ENCODE assay signal across 8 mouse cellular contexts in genomic region chr7:109671581-109672471, GRCm38 (mm10). TPM values are rescaled to one million over a fixed set of nuclear protein-coding genes. Genes with fewer than 3 reads are reported as not detected.
DNase-seq lines count a peak whose midpoint lies in the region; ATAC-seq lines count a peak whose summit lies in the region.

No protein-coding gene starts in this region.

- no peak for ATAC-seq in erythroblast, adult 5-6 weeks (replicated peaks; ENCODE audit: low FRiP score, poor library complexity, severe bottlenecking)
- ATAC-seq in embryonic facial prominence, embryonic 14.5 days (ENCODE audit: low read depth), result peak; percentile 95
- peak; percentile 97 for ATAC-seq in limb, embryonic 11.5 days (ENCODE audit: insufficient number of reproducible peaks, low FRiP score, low TSS enrichment, low read depth)
- peak; percentile 96 for ATAC-seq in midbrain, embryonic 12.5 days (ENCODE audit: low FRiP score, low read depth)

- H3K27ac ChIP-seq in embryonic facial prominence, embryonic 14.5 days (replicated peaks; ENCODE audit: low read depth, low read length), result peak overlapping the region; percentile 98
- peak overlapping the region; percentile 99 for H3K27ac ChIP-seq in limb, embryonic 11.5 days (replicated peaks; ENCODE audit: low read depth, low read length)
- peak overlapping the region; percentile 75 for H3K27ac ChIP-seq in midbrain, embryonic 12.5 days (replicated peaks)

- peaks cover 25% of the 10 kb centered on the region for H3K27me3 ChIP-seq in erythroblast, embryonic 14.5 days (ENCODE audit: control insufficient read depth)
- no peaks in the 10 kb centered on the region for H3K27me3 ChIP-seq in embryonic facial prominence, embryonic 14.5 days (replicated peaks; ENCODE audit: control insufficient read depth, insufficient read depth, low read length)
- no peaks in the 10 kb centered on the region for H3K27me3 ChIP-seq in limb, embryonic 11.5 days (ENCODE audit: control insufficient read depth, insufficient read depth, low read length)
- peaks cover 3% of the 10 kb centered on the region for H3K27me3 ChIP-seq in midbrain, embryonic 12.5 days

- 2% methylated on average over 30 of the region's 44 CpGs for WGBS in embryonic facial prominence, embryonic 14.5 days
- WGBS in limb, embryonic 11.5 days, result under 1% methylated on average over 34 of the region's 44 CpGs
- WGBS in midbrain, embryonic 12.5 days, result under 1% methylated on average over 30 of the region's 44 CpGs

- peak overlapping the region; percentile 63 for H3K4me3 ChIP-seq in erythroblast, embryonic 14.5 days (replicated peaks)
- H3K4me3 ChIP-seq in embryonic facial prominence, embryonic 14.5 days (ENCODE audit: low read depth, low read length), result peak overlapping the region; percentile 71
- peak overlapping the region; percentile 77 for H3K4me3 ChIP-seq in limb, embryonic 11.5 days (ENCODE audit: low read depth, low read length)
- H3K4me3 ChIP-seq in midbrain, embryonic 12.5 days, result peak overlapping the region; percentile 60

- peak; percentile 98 for DNase-seq in embryonic facial prominence, embryonic 14.5 days (ENCODE audit: low spot score)
- DNase-seq in heart, adult 9 months (ENCODE audit: low spot score in 2 of 2), result peak; percentile 87
- peak; percentile 74 for DNase-seq in kidney, adult 9 months
- peak; percentile 89 for DNase-seq in limb, embryonic 11.5 days (ENCODE audit: low spot score)
- peak; percentile 4 to 8 for DNase-seq in spleen, postnatal 36 days (ENCODE audit: low spot score in 2 of 2)

- peak overlapping the region; percentile 88 for H3K9ac ChIP-seq in embryonic facial prominence, embryonic 14.5 days (ENCODE audit: low read depth, low read length)
- peak overlapping the region; percentile 95 for H3K9ac ChIP-seq in limb, embryonic 11.5 days (ENCODE audit: low read length)
- H3K9ac ChIP-seq in midbrain, embryonic 12.5 days (replicated peaks), result peak overlapping the region; percentile 65

- peaks cover 16% of the 10 kb centered on the region for H3K4me1 ChIP-seq in erythroblast, embryonic 14.5 days (ENCODE audit: control insufficient read depth)
- H3K4me1 ChIP-seq in embryonic facial prominence, embryonic 14.5 days (ENCODE audit: control insufficient read depth, insufficient read depth, low read length), result peaks cover 46% of the 10 kb centered on the region
- peaks cover 7% of the 10 kb centered on the region for H3K4me1 ChIP-seq in limb, embryonic 11.5 days (ENCODE audit: control insufficient read depth, insufficient read depth, low read length)
- H3K4me1 ChIP-seq in midbrain, embryonic 12.5 days, result peaks cover 7% of the 10 kb centered on the region; the same call in 1 of the 2 replicates

- H3K4me2 ChIP-seq in embryonic facial prominence, embryonic 14.5 days (ENCODE audit: low read depth, low read length), result peak overlapping the region; percentile 74
- peak overlapping the region; percentile 60 for H3K4me2 ChIP-seq in limb, embryonic 11.5 days (ENCODE audit: low read depth, severe bottlenecking)
- H3K4me2 ChIP-seq in midbrain, embryonic 12.5 days (replicated peaks), result peak overlapping the region; percentile 87

- H3K36me3 ChIP-seq in erythroblast, embryonic 14.5 days (ENCODE audit: control insufficient read depth), result no peaks in the 10 kb centered on the region
- H3K36me3 ChIP-seq in embryonic facial prominence, embryonic 14.5 days (ENCODE audit: control insufficient read depth, insufficient read depth, low read length), result no peaks in the 10 kb centered on the region
- H3K36me3 ChIP-seq in limb, embryonic 11.5 days (ENCODE audit: control insufficient read depth, insufficient read depth, low read length), result no peaks in the 10 kb centered on the region
- no peaks in the 10 kb centered on the region for H3K36me3 ChIP-seq in midbrain, embryonic 12.5 days

- H3K9me3 ChIP-seq in erythroblast, embryonic 14.5 days (ENCODE audit: control insufficient read depth, low read length), result no peaks in the 10 kb centered on the region
- no peaks in the 10 kb centered on the region for H3K9me3 ChIP-seq in embryonic facial prominence, embryonic 14.5 days (ENCODE audit: control insufficient read depth, low read length)
- no peaks in the 10 kb centered on the region for H3K9me3 ChIP-seq in limb, embryonic 11.5 days (ENCODE audit: control insufficient read depth, low read length)
- H3K9me3 ChIP-seq in midbrain, embryonic 12.5 days, result no peaks in the 10 kb centered on the region

RNA-seq across cellular contexts. Expression of gene St5, which starts 31.6 kb away (rescaled TPM):
- 1.1 and 1.3 TPM in 2 replicates for polyA plus RNA-seq in erythroblast, embryonic 14.5 days (2012)
- total RNA-seq in erythroblast, adult 5-6 weeks (2015; ENCODE audit: low replicate concordance), result 381 and 408 TPM in 2 replicates
- 250 and 390 TPM in 2 replicates for total RNA-seq in erythroblast, adult 5-6 weeks (2017; ENCODE audit: low replicate concordance)
- polyA plus RNA-seq in embryonic facial prominence, embryonic 14.5 days (2014; fragmentation: Nextera tagmentation; extraction: Ambion mirVana), result 45.7 and 49.2 TPM in 2 replicates
- 48.3 and 52.3 TPM in 2 replicates for polyA plus RNA-seq in limb, embryonic 11.5 days (2014; fragmentation: Nextera tagmentation; extraction: Ambion mirVana)
- polyA plus RNA-seq in midbrain, embryonic 12.5 days (2016; fragmentation: Nextera tagmentation; extraction: Ambion mirVana), result 38.1 and 40.2 TPM in 2 replicates

RNA-seq across cellular contexts. Expression of gene Akip1, which starts 31.7 kb away (rescaled TPM):
- 7.5 and 10.3 TPM in 2 replicates for polyA plus RNA-seq in erythroblast, embryonic 14.5 days (2012)
- total RNA-seq in erythroblast, adult 5-6 weeks (2015; ENCODE audit: low replicate concordance), result 5.2 and 18.0 TPM in 2 replicates
- 3.2 and 6.4 TPM in 2 replicates for total RNA-seq in erythroblast, adult 5-6 weeks (2017; ENCODE audit: low replicate concordance)
- 30.9 and 37.1 TPM in 2 replicates for polyA plus RNA-seq in embryonic facial prominence, embryonic 14.5 days (2014; fragmentation: Nextera tagmentation; extraction: Ambion mirVana)
- polyA plus RNA-seq in limb, embryonic 11.5 days (2014; fragmentation: Nextera tagmentation; extraction: Ambion mirVana), result 22.4 and 24.0 TPM in 2 replicates
- polyA plus RNA-seq in midbrain, embryonic 12.5 days (2016; fragmentation: Nextera tagmentation; extraction: Ambion mirVana), result 19.1 and 19.5 TPM in 2 replicates

RNA-seq across cellular contexts. Expression of gene BC051019, which starts 51.8 kb away (rescaled TPM):
- polyA plus RNA-seq in erythroblast, embryonic 14.5 days (2012), result not detected in 2 replicates
- total RNA-seq in erythroblast, adult 5-6 weeks (2015; ENCODE audit: low replicate concordance), result not detected in 2 replicates
- not detected in 2 replicates for total RNA-seq in erythroblast, adult 5-6 weeks (2017; ENCODE audit: low replicate concordance)
- 1.1 and 4.6 TPM in 2 replicates for polyA plus RNA-seq in embryonic facial prominence, embryonic 14.5 days (2014; fragmentation: Nextera tagmentation; extraction: Ambion mirVana)
- polyA plus RNA-seq in limb, embryonic 11.5 days (2014; fragmentation: Nextera tagmentation; extraction: Ambion mirVana), result 0.20 TPM in 1 of 2 replicates, not detected in the other
- polyA plus RNA-seq in midbrain, embryonic 12.5 days (2016; fragmentation: Nextera tagmentation; extraction: Ambion mirVana), result not detected in 2 replicates

RNA-seq across cellular contexts. Expression of gene Ascl3, which starts 59.7 kb away (rescaled TPM):
- 0.11 and 0.28 TPM in 2 replicates for polyA plus RNA-seq in erythroblast, embryonic 14.5 days (2012)
- total RNA-seq in erythroblast, adult 5-6 weeks (2015; ENCODE audit: low replicate concordance), result not detected in 2 replicates
- not detected in 2 replicates for total RNA-seq in erythroblast, adult 5-6 weeks (2017; ENCODE audit: low replicate concordance)
- polyA plus RNA-seq in embryonic facial prominence, embryonic 14.5 days (2014; fragmentation: Nextera tagmentation; extraction: Ambion mirVana), result 0.42 TPM in 1 of 2 replicates, not detected in the other
- not detected in 2 replicates for polyA plus RNA-seq in limb, embryonic 11.5 days (2014; fragmentation: Nextera tagmentation; extraction: Ambion mirVana)
- polyA plus RNA-seq in midbrain, embryonic 12.5 days (2016; fragmentation: Nextera tagmentation; extraction: Ambion mirVana), result not detected in 2 replicates

Comparison
In these comparisons a context has a peak if more than half of its experiments do, and no peak if none do; other contexts are left out.
1. DNase-seq: peak in every context shown above with its lines; median percentile 98 in embryonic facial prominence, embryonic 14.5 days; 89 in limb, embryonic 11.5 days; 87 in heart, adult 9 months; 74 in kidney, adult 9 months; 6 in spleen, postnatal 36 days.
2. RNA of gene St5, which starts 31.6 kb away (polyA plus RNA-seq): 48.3 to 52.3 TPM in limb, embryonic 11.5 days, 45.7 to 49.2 TPM in embryonic facial prominence, embryonic 14.5 days and 38.1 to 40.2 TPM in midbrain, embryonic 12.5 days; 1.1 to 1.3 TPM in erythroblast, embryonic 14.5 days; every median in the first group is over 10 times any median in the second.
3. Peak in every context shown above with its lines, with median percentiles within 50 percentile points of each other: H3K4me3 ChIP-seq, H3K27ac ChIP-seq, H3K4me2 ChIP-seq and H3K9ac ChIP-seq.